Mouse (Mus musculus): ENCODE data around the gene Hexb. TPM values are rescaled to one million over a fixed set of nuclear protein-coding genes. Genes with fewer than 3 reads are reported as not detected.

The Hexb gene
- polyA plus RNA-seq, 3 experiments from 2014 or later = 58.3 to 103 (median 64.1) TPM

DNA sequence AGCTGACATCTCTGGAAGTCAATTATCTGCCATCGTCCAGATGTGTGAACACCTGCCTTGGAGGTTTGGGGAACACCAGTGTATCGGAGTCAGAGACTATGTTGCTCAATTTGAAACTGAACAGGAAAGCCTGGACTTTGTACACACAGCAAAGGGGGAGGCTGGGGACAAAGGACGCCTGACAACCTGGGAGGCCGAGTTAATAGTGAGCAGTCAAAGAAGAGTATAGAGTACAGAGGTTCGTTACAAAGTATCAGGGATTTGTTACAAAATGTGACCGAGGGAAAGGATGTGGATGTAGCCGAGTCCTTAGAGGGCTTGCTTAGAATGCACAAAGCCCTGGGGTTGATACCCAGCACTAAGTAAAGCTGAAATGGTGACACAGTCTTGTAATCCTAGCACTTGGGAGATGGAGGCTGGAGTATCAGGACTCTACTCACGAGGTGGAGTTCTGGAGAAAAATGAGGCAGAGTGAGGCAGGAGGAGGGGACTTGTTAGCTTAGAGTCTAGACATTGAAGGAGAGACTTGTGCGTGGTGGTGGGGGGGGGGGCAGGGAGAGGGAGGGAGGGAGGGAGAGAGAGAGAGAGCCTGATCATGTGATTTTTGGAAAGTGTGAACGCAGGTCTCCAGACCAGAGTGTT is 26.3 kb upstream of the Hexb start:
- no peak for ATAC-seq

DNA sequence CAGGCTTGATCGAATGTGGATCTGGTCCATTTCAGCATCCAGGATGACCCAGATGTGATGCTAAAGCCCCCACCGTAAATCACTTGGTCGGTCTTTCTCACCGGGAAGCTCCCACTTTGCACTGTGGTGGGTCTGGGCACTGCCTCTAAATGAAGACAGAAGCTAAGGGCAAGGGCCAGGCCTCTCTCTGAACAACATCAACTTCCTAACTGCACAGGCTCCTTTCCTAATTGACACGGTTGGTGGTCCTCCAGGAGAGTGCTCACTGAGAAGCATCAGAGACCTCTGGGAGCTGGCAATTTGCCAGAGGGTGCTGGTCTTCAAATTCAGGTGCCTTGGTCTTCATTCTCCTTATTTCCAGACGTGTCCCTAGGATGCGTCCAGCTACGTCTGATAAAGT is 25.7 kb upstream of the Hexb start:
- ATAC-seq = no peak

DNA sequence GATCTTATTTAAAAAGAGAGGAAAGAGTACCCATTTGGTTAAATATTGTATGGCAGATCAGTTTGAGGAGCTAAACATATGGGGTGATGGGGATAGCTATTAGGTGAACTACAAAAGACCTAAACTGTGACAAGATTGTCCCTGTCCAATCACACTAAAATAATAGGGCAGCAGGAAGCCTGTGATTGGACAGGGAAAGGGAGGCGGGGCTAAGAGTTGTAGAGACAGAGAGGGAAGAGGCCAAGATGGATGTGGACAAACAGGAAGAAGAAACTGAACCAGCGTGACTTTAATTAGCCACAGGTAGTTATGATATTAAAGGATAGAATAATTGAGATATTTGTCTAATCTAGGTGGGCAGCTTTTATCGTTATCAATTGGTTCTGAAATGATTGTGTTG is 21.9 kb upstream of the Hexb start:
- ATAC-seq = no peak

DNA sequence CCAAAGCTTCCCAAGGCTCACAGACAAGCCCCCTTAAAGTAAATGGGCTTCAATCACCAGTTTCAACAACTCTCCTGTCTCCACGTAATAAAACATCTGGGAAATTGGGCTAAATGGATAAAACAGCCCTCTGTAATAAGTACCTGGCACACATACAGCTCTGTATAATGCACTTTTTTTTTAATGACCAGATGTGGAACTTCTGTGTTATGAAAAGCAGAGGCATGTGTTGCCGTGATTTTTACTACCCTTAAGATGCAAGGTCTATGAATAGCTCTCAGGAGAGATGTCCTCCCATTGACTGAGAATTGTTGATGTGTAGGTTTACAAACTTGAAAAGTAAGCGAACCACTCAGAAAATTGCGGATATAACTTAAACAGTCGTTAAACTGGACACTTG is 18.0 kb upstream of the Hexb start:
- ATAC-seq = no peak

DNA sequence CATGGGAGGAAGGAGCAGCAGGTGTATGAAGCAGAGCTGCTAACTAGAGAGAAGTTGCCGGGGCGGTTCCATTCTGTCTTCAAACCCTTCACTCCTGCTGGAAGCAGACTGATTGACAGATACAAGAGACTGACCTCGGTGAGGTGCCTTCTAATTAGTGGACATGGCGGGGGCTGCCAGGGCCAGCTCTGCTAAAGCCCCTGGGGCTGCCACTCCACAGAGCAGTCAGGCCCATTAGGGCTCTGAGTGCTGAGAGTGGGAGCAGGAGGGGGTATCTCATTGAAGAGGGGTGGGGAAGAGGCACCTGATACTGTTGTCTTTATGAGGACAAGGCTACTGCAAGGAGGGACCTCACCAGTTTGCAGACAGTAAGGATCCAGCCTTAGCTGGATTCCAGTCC is 17.4 kb upstream of the Hexb start:
- ATAC-seq = no peak

DNA sequence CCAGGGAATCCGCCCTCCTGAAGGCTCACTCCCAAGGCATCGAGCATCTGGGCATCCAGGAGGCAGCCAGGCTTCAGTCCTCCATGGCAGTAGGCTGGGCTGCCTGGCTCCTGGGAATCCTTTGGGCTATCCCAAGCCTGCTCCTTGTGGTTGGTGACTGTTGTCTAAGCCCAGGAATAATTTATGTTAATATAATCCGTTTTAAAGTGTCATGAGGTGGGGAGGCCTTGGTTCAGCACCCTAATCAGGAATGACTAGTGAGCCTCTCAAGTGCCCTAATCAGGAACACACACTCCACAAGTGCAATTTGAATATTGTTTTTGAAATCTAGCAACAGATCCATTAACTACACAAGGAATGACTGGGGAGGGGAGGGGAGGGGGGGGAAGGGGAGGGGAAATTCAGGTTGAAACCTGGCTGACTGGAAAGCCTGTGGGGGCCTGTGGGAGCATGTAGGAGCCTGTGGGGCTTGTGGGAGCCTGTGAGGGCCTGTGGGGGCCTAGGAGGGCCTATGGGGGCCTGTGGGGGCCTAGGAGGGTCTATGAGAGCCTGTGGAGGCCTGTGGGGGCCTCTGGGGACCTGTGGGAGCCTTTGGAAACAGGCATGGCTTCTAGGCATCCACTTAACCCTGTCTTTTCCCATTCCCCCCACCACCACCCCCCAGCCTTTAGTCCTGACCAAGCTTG is 16.6 kb upstream of the Hexb start:
- ATAC-seq = no peak

DNA sequence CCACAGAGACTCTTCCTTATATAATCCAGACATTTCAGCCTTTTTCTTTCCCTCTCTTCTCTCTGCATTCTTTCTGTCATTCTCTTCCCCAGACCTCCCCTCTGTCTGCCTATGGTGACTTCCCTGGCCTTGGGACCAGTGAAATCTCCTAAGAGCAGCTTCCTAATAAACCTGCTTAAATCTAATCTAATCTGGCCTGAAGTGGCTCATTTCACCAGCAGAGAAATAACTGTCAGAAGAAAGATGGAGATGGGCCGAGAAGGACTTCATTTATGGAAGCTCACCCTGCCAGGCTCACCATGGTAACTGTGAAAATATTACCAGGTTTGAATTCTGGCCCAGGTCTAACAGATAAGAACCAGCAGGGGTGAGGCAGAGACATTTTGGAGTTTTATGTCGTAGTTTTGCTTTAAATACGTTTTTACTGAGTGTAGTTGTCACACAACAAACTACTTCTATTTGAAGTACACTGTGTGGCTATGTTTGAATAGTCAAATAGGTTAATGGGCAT is 10.4 kb upstream of the Hexb start:
- ATAC-seq = peak; percentile 13

DNA sequence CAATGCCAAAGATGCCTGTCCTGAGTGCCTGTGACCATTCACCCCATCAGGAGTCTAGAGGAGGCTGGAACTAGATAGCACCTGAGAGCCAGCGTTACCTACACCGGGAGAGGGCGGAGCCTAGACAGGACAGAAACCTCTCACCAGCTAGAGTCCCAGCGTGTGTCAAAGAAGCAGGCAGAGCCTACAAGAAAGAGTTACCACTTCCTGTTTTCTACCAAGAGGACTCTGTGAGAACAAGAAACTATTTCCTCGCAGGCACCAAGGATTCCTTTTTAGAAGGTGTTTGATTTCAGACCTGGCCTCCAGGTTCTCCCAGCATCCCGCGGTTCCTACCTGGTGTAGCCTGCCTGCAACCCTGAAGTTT is 9.9 kb upstream of the Hexb start:
- ATAC-seq = peak; percentile 93

DNA sequence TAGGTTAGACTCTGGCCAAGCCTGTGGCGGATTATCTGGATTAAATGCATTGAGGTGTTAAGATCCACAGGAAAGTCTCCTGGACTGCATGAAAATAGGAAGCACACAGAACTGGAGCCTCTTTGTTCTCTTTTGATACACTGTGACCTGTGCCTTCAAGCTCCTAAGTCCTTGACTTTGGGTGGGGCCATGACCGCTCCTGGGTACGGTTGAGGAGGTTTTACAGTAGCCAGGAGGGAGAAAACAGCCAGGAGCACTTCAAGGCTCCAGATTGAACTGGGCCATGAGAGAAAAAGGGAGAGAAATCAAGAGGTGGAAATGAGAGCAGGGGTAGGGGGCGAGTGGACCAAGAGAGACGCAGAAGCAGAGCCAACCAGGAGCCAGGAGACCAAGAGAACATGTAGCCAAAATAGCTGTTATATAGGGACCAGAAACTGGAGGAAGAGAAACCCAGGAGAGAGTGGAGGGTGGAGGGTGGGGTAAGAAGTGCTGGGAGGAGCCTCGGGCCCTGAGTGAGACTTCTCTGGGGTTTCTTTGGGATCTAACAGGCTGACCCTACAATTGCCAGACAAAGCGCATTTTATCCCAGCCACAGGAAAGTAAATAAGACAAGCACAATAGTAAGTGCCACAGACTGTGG is 9.4 kb upstream of the Hexb start:
- ATAC-seq = no peak

DNA sequence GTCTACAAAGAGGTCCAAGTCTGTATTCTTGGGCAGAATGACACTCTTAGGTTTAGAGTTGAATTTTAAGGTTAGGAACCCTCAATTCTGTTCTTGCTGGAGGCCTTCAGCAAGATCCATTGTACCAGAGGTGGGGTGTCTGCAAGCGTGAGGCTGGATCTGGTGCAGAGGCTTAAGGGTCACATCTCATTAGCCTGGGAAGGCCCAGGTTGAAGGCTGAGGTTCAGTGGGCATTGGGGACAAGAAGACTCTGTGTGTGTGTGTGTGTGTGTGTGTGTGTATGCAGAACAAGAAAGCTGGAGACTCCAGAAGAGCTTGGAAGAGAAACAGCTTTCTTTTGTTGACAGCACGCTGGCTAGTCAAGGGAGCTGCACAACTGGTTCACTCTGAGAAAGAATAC is 7.9 kb upstream of the Hexb start:
- no peak for ATAC-seq

DNA sequence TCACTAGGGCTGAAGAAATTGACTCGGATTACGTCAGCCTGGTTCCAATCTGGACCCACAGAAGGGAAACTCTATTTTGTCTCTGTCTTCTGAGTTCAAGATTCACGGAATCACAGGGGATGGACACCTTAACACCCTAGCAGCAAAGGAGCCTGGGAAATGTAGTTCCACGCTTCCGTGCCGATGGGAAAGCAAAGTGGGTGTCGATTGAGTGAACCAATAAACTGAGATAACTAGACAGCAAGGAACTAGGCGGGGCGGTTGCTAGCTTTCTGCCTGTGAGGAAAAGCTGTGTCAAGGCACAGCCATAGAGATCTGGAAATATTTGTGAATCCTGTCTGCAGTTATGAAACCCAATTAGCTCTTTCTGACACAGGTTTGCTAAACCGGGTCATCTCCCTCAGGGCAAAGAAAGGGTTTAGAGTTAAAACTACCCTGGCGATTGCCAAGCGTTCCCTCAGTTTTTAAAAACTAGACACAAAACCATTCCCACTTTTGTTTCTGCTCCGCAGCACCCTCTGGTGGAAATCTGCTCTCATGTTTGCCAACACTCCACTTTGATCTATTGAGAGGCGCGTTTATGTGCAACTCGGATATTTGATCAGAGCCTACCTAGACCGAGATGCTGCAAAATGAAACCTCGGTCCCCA is 7.0 kb upstream of the Hexb start:
- ATAC-seq = peak; percentile 66

DNA sequence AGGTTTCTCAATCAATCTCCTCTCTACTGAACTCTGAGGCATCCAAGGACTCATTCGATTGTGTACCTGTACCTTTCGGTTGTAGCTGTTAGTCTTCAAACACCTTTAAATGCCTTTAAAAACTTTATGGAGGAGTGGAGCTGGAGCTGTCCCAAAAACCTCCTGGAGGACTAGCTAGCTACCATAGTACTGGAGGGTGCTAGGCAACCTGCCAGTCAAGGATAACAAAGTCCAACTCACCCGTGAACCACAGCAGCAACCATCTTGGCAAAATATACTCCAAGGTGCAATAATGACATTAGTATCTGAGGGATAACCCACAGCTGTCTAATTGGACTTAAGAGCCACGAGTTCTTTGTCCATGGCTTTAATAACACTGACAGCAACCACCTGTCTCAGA is 3.7 kb upstream of the Hexb start:
- no peak for ATAC-seq

DNA sequence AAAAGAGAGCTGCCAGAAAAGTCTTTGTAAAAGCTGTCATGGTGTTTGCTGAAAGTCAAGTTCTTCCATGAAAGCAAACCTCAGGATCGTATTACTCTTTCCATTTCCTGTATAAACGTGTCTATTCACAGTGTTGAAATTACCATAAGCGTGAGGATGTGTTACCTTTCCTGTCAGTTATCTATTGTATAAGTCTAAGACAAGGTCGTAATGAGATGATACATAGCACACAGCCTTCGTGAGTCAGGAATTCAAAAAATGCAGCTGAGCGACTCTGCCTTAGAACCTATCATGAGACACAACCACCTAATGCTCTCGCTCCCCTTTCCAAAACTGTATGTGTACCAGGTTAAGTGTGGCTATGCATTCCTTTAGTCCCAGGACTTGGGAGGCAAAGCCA is 2.9 kb upstream of the Hexb start:
- ATAC-seq = no peak

DNA sequence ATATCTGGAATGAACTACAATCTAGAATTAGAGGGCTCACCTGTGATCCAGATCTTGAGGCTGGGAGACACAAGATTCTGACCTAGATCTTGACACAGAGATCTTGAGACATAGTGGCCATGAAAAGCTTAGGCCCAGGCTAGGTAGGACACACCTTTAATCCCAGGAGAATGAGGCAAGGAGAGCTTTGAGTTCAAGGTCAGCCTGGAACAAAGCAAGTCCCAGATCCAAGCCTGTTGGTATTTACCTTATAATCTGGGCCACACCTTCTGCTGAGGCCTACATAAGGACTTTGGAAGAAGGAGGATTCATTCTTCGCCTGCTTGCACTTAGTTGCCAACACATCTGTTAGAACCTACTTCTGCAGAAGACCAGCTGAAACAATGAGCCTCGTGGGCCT is 966 bp upstream of the Hexb start:
- ATAC-seq = no peak

DNA sequence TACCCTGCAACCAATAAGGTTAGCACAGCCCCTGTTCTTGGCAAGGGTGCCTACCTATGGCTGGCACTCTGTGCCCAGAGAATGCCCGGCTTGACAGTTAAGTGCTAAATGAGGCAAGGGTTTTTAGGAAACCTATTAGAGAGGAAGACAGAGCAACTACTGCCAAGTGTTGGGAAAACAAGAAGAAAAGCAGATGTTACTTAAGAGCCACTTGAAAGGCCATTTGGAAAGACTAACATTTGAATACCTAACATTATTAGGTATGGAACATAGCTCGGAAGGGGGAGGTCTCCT is 1.3 kb downstream of the Hexb start:
- ATAC-seq = no peak

DNA sequence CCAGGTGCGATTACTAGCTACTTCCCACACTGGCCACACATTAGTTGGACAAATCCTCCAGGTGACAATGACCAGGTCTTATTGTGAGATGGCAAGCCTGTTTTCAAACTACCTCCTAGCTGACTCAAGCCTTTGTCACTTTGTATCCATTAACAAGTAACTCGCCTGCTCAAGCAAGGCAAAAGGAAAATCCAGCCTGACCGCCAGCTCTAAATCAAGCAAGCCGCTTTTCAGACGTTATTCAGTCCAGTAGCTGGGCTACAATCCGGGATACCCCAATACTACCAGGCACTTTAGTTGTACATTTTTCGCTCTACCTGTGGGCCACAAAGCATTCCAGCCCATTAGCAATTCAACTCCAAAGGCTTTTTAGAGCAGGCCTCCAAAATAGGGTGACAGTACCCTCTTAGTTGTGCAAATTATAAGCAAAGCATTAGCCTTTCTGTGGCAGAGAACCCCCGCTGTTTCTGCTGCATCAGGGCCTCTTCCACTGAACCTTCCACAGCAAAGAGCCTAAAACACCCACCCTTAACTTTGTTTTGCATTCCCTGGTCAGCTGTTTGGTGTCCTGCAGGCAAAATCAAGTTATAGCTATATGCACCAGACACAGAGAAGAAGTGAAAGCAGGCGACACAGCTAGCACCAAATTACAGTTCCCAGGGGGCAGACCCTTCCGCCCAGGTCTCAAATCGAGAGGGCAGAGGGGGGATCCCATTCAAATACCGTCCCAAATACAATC is 1.8 kb downstream of the Hexb start:
- no peak for ATAC-seq

DNA sequence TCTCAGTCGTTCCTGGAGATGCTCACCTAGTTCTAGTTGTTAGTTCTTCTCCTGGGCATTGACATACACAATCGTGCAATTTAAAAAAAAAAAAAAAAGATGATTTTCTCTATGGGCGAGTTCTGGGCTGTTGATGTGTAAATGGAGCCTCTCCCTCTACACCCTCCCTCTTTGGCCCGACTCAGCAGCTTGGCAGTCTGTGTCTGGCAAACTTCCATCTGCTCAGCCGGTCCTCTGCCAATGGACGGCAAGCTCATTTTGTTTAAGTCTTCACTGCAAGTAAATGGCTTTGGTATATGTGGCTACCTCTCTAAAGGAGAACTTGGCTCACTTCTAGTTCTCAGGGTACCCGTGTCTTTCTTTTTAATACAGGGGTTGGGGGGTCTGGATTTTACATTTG is 4.7 kb downstream of the Hexb start:
- no peak for ATAC-seq

DNA sequence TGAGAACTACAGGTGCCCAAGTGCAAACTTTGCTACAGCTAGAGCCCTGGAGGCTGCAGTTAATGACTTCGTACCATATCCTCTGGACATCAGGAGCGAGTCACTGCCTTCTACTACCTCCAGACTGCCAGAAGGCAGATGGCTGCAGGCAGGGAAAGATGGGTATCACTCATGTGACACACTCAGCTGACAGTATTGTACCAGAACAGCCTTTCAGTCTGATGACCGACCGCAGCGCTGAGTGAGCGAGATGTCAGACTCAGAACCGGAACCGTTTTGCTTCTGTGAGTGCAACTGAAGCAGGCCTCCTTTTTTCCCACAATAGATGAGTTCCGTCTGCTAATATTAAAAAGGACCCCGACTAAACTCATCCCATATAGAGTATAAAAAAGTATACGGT is 5.5 kb downstream of the Hexb start:
- ATAC-seq = no peak

DNA sequence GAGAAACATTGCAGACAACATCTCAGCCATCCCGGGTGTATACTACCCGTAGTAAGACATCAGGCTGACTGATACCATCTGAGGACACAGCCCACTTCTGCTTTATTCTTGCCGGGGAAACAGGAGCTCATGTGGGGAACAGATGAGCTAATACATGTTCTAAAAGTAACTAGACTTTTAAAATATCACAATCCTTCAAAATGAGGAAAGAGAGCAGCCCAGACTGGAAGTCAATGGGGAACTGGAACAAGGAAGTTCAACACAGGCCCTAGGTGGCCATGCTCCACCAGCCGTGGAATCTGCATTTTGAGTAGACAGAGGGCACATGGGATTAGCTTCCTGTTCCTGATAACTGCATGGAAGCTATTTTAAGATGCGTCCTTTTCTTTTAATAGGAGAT is 10.5 kb downstream of the Hexb start:
- no peak for ATAC-seq

DNA sequence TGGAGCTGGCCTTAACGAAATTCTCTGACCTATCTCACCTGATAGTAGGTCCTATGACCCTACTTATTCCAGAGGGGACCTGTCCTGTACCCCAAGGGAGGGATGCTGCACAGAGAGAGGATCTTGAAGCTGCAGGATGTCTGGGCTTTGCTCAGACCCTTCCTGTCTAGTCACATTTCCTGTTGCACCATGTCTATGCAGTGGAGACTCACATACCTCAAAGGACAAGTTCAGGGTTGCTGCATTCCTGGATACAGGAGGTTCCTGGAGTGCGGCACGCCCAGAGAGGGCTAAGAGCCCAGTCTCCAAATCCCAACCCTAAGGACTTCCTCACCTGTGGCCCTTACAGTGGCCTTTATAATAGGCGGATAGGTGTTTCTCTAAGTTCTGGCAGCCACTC is 11.8 kb downstream of the Hexb start:
- no peak for ATAC-seq

DNA sequence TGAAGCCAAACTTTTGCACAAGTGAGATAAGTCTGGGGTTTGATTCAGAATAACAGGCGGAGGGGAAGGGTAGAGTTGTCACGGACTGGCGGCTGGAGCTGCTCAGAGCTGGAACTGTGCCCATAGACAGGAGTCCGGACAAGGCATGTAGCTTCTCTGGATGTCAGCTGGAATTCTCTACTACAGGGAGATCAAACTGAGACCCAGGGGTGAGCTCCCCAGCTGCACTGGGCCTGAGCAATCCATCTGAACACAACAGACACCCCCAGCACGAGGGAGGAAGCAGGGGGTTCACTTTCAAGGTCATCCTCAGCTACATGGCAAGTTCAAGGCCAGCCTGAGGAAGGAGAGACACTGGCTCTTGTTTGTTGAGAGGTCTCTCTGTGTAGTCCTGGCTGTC is 13.5 kb downstream of the Hexb start:
- ATAC-seq = no peak

DNA sequence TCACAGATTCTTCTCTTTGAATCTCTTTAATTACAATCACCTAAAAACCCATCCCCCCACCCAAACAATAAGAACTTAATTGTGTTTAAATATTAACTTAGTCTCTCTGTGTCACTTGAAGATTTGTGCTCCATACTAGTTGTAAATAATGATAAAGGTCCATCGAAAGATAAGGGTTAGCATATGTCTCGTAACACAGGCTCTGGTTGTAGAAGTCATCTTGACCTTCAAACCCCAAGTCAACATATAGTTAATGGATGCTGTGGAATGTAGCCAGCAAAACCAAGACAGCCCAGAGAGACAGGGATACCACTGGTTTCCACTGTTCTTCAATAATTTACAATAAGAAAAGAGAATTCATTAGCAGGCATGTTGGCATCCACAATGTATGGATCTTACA is 14.0 kb downstream of the Hexb start:
- ATAC-seq = no peak

DNA sequence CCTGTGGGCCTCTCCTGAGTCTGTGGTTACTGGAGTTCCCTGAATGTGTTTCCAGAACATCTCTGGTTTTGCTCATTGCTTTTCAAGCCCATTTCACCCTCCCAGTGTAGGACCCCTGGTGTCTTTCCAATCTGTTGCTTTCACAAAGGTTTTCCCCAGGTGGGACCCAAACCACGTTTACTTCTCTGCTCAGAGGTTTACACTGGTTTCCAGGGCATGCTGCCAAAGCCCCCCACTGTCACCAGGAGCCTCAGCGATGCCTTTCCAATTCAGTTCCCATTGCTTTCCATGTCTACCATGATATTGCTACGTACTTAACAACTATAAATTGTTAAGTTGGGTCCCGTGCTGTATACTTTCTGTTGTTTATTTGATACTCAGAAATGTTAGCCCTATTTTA is 15.3 kb downstream of the Hexb start:
- no peak for ATAC-seq
